Mouse (Mus musculus) ovary, postnatal 36 days (tissue): ENCODE measurements around the gene Serpine1.
A peak's percentile ranks its signal among the peaks of the same experiment; 100 is the strongest.

Experiments used
- DNase-seq: peaks from one replicate; pipeline ENCODE4 v3.0.0; 2022; ENCODE audit warnings: low spot score, mixed read lengths

Gene Serpine1

GRCm38 (mm10) chr5:137054873-137055272 is 17.2 kb downstream of the Serpine1 start:
- DNase-seq: no peak

DNA sequence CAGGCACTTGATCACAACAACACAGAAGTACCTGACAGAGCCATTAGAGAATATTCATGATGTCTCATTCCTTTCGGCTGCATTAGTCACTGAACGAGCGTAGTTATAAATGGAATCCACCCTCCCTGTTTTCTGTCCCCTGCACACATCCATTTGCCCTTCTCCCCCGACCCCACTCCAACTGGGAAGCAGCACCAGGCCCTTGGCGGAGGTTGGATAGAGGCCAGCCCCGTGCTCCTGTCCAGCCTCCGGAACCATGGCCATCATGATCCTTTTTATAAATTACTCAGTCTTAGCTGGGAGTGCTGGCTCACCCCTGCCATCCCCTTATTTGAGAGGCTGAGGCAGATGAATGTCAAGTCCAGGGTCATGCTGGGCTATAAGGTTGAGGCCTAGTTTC is 17.8 kb downstream of the Serpine1 start:
- no peak for DNase-seq

- DNase-seq: no peak
Measured at GRCm38 (mm10) chr5:137051914-137052505, 20.1 kb downstream of the Serpine1 start.

GRCm38 (mm10) chr5:137051125-137051524 is 20.9 kb downstream of the Serpine1 start:
- DNase-seq: no peak

- no peak for DNase-seq
Measured at GRCm38 (mm10) chr5:137046991-137047390, 25.1 kb downstream of the Serpine1 start.

GRCm38 (mm10) chr5:137046324-137046718 is 25.7 kb downstream of the Serpine1 start:
- DNase-seq: no peak

GRCm38 (mm10) chr5:137045402-137046323 is 26.4 kb downstream of the Serpine1 start, which contains the start of gene Ap1s1:
Gene Ap1s1, minus strand, starts transcription at chr5:137046135.
- DNase-seq: peak; percentile 98

GRCm38 (mm10) chr5:137043997-137044396 is 28.1 kb downstream of the Serpine1 start:
- no peak for DNase-seq

DNA sequence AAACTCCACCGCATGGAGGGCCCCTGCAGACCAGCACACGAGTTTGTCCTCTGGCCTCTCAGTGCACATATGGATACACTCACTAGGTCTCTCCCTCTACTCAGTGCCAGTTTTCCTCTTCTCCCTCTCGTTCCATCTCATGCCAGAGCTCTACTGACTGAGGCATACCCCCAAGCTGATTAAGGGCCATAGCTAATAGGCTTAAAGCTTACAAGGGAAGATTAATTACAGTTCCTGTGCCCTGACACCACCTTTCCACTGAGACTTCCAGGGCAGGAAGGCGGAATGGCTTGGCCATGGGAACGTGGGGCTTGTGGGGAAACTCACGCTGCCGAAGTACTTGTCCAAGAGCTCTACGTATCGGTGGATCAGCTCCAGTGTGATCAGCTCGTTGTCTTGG is 30.6 kb downstream of the Serpine1 start:
- no peak for DNase-seq

DNA sequence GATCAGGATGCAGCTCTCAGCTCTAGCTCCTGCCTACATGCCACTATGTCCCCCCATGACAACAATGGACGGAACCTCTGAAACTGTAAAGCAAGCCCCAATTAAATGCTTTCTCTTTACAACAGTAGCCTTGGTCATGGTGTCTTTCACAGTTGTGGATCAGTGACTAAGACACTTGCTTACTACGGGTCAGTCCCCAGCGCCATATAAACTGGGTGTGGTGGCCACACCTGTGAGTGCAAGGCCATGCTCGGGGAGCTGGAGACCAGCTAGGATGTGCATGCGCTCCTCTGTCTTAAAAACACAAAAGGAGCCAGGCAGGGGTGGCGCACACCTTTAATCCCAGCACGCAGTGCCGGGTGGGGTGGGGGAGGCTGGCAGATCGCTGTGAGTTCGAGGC is 32.6 kb downstream of the Serpine1 start:
- no peak for DNase-seq

- DNase-seq: no peak
Measured at GRCm38 (mm10) chr5:137036211-137036610, 35.9 kb downstream of the Serpine1 start.

DNA sequence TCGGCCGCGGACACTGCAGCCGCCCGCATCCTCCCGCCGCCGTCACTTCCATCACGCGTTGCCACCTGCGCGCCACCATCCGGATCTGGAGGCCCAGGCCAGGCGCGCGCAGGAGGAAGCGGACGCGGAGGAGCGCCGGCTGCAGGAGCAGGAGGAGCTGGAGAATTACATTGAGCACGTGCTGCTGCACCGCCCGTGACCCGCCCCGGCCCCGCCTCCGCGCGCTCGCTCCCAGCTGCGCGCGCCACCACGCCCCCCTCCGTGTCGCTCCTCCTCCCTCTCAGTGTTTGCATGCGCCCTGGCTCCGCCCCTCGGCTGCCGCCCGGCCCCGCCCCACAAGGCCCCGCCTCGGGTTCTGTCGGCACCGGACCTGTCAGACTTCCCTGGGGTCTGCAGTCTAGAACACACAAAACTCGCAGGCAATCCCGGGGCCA is 39.4 kb downstream of the Serpine1 start:
- peak; percentile 89 for DNase-seq

- DNase-seq: no peak
Measured at GRCm38 (mm10) chr5:137032033-137032421, 40.0 kb downstream of the Serpine1 start.

DNA sequence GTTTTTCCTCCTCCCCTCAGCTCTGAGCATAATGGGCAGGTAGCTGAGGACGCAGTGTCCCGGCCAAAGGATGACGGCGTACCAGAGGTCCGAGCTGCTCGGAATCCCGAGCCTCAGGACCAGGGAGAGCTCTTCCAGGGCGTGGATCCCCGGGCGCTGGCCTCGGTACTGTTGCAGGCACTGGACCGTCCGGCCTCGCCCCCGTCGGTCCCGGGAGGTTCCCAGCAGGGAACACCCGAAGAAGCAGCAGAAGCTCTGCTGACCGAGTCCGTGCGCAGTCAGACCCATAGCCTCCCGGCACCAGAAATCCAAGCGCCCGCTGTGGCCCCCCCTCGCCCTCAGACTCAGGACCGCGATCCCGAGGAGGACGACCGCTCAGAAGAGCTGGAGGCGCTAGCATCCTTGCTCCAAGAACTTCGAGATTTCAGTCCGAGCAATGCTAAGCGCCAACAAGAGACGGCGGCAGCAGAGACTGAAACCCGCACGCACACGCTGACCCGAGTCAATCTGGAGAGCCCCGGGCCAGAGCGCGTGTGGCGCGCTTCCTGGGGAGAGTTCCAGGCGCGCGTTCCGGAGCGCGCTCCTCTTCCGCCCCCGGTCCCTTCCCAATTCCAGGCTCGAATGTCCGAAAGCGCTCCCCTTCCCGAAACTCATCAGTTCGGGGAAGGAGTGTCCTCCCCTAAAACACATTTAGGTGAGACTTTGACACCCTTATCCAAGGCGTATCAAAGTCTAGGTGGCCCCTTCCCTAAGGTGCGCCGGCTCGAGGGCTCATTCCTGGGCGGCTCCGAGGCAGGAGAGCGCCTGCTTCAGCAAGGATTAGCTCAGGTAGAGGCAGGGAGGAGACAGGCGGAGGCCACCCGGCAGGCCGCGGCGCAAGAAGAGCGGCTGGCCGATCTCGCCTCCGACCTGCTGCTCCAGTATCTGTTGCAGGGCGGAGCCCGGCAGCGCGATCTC is 40.7 kb downstream of the Serpine1 start:
- DNase-seq: peak; percentile 46

- DNase-seq: no peak
Measured at GRCm38 (mm10) chr5:137030416-137030810, 41.7 kb downstream of the Serpine1 start.

DNA sequence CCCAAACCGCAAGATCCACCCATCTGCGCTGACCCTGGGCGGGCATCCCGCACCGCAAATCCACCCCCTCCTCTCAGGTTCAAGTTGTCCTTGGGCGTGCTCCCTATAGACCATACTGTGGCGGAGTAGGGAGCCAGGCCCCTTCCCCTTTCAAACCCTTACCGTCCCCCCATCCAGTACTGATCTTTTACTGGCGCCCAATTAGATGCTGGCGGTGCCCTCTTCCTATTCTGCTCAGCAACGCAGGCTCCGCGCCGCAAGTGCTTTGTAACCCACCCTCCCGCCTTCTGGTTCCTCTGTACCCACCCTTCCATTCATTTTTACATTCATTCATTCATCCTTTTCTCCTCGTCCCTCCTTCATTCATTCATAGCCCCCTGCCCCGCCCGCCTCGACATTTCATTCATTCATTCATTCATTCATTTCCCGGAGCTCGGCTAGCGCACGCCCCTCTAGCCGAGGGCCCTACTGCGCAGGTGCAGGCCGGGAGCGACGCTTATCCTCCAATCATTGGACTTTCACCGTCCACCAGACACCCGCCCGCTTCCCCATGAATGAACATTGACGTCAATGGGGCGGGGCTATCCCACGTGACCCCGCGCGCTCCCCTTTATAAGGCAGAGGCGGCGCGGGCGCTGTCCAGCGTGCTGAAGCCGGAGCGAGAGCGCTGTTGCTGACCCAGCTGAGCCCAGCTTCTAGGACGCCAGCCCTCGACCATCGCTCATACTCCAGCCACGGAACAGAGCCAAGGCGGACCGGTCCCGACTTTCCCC is 42.2 kb downstream of the Serpine1 start:
- peak; percentile 92 for DNase-seq

- no peak for DNase-seq
Measured at GRCm38 (mm10) chr5:137029273-137029585, 42.8 kb downstream of the Serpine1 start.

DNA sequence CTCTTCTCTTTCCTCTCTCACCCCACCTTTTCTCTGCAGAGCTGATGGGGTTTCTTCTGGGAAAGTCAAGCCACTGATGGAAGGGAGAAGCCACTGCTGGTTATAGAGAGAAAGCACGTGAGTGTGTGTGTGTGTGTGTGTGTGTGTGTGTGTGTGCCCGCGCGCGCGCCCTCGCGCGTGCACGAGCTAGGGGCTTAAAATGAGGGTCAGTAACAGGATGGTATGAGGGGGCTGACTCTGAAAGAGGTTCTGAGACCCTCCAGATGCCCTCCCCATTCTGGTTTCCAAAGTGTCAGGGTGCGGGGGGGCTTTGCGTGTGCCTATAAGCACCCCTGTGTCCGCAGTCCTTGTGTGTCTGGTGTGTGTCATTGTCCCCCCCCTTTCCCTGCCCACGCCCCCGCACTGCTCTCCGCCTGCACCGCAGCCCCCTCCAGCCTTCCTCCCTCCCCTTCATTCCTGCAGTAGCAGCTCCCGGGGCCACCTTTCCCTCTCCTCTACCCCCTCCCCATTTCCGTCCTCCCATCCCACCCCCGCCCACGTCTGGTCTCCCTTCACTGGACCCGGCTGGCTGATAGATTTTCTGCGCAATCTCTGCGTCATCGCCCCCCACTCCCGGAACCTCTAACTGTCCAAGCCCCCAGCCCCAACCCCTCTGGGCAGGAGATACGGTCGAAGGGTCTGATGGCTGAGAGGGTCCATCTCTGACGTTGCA is 43.4 kb downstream of the Serpine1 start:
- no peak for DNase-seq

DNA sequence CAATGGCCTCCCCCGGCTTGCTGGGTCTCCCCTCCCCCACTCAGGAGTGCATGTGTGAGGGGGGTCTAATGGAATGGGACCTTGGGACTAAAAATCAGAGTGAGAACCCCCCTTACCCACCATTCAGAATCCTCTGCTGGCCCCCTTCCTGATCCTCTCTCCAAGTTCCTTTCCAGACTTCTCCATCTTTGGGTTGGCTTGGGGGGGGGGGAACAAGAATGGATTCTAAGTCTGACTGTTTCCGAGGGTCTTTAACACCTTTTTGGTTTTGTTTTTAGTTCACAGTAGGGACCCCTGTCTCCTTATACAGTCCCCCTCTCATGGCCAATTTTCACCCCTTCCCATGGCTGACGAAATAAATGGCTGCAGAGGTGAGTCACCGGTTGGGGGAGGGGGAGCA is 46.0 kb downstream of the Serpine1 start, which contains the start of gene Vgf:
Gene Vgf (plus strand): TSS at position 301 of the 400 bp plus-strand sequence.
- DNase-seq: no peak

DNA sequence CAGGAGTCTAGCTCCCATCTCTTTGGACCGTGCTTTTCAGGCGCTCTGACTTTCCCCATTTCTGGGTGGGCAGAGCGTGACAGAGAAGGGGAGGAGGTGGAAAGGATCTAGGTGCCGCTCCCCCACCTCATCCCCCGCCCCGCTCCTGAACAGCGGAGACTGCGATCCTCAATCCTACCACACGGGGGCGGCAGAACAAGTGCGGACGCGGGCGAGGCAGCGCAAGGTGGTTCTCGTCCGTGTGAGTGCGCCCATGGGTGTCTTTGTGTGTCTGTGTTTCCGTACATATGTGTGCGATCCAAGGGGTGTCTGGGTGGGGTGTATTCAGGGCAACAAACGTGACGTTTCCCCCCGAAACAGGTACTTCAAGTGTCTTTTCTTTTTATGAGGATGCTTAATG is 46.9 kb downstream of the Serpine1 start:
- peak; percentile 69 for DNase-seq

DNA sequence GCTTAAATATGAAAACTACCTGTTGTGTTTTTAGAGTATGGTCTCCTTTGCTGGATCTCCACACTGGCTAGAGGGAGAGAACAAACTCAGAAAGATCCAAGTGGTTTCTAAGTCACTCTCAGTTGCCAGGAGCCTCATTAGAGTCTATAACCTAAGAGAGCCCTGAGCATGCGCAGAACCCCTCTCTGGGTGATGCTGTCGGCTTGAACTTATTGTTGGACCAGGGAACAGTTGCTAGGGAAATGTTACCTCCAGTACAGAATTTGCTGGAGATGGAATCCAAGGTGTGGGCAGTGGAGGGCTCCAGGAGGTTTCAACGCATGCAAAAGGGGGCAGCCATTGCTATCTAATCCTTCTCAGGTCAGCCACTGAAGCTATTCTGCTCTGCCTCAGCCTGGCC is 47.8 kb downstream of the Serpine1 start:
- no peak for DNase-seq
